Mouse (Mus musculus) heart, postnatal 14 days (tissue): ENCODE results near the gene Cym. TPM values are rescaled to one million over a fixed set of nuclear protein-coding genes. Genes with fewer than 3 reads are reported as not detected.

ENCODE experiments used
- DNase-seq, 2 experiments: peaks; one replicate each; pipeline ENCODE4 v3.0.0; 2021 to 2022
- intact Hi-C: fragments of 180-260 bp; cut with DNase I; formaldehyde crosslinking; loops from one replicate; pipeline ENCODE4 v1.15.1; 2025
- long read RNA-seq, 2 experiments: library from polyadenylated mRNA; stranded (forward); transcript quantifications; one replicate each; pipeline ENCODE4 v2.0.0; 2021
- total RNA-seq, 2 experiments: library from RNA; stranded (reverse); gene quantifications; 2 replicates each; pipeline ENCODE4 v1.2.3; 2021

Gene Cym
- not detected for total RNA-seq
- long read RNA-seq, experiment 1 = 0 reads
- long read RNA-seq, experiment 2 = 0 reads

GRCm38 (mm10) chr3:107221608-107222007, at the start of gene Cym:
Cym (minus strand) TSS chr3:107221732.
- intact Hi-C loops = no loop called here
- no peak for DNase-seq

- DNase-seq = no peak
- intact Hi-C loops = no loop called here
Measured at GRCm38 (mm10) chr3:107266814-107267345, 45.3 kb upstream of the Cym start.

DNA sequence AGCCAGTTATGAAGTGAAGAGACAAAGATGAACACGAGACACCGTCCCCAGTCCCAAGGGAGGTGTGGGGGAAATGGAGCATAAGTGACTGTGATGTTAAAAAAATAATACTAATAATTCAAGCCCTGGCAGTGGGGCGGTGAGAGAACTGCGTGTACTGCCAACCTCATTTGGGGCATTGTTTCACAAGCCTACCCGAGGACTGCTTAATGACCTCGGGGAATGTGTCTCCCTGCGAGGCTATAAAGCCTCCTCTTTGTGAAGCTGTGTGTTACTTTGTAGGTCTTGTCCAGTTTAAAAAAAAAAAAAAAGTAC, 40.3 kb upstream of the Cym start:
- no peak for DNase-seq
- intact Hi-C loops = no loop called here

- intact Hi-C loops = no loop called here
- DNase-seq = peak; percentile 40
Measured at GRCm38 (mm10) chr3:107260956-107261850, 39.7 kb upstream of the Cym start.

GRCm38 (mm10) chr3:107257924-107258323, 36.4 kb upstream of the Cym start:
- DNase-seq = no peak
- intact Hi-C loops = no loop called here

GRCm38 (mm10) chr3:107256724-107257123, 35.2 kb upstream of the Cym start:
- DNase-seq = no peak
- intact Hi-C loops = no loop called here

DNA sequence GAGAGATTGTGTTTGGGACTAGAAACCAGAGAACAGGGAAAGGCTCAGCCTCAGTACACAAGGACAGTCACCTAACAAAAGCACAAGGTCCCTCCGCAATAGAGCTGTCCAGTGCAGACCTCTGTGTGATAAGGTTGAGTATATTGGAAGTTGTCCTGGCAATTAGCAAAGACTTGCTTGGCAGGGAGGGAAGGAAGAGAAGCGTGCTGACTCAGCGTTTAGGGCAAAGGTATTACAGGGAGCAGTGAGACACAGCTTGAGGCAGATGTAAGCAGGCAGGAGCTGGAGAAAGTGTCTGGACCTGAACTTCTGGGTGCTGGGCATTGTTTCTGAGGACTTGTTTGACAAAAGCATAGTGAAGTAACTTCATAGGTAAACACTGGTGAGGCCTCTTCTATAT, 34.5 kb upstream of the Cym start:
- no peak for DNase-seq
- intact Hi-C loops = no loop called here

DNA sequence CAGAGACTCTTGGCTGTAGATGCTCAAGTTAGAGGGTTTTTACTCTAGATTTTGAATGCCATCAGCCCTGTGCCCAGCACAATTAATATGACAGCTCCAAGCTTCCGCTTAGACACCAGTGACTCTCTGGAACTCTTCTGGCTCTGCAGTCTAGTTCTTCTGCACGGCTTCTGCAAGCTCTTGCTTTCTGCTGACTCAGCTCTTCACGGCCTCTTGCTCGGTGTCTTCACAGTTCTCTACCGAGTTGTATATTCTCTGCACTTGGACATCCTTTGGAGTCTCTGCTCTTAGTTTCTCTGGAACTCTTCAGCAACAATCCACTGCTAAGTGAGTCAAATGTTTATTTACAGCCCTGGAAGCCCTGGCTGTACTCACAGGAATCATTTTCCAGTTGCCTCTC, 32.4 kb upstream of the Cym start:
- intact Hi-C loops = no loop called here
- no peak for DNase-seq

GRCm38 (mm10) chr3:107252035-107252434, 30.5 kb upstream of the Cym start:
- intact Hi-C loops = no loop called here
- DNase-seq = no peak

DNA sequence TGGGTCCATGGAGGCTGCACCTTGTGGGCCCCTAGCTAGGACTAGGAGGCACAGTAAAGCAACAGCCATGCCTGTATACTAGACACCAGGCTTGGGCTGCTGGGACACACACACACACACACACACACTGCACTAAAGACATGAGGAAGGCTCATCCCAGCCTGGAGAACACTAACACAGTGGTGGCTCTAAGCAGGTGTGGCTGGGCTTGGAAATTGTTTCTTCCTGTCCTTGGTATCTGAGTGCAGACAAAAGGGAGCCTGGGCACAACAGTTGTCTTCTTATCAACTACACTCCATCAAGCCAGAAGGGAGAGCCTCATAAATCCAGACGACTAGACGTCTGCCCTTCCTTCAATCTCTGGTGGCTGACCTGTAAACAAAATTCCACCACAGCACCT, 28.8 kb upstream of the Cym start:
- no peak for DNase-seq
- intact Hi-C loops = no loop called here

DNA sequence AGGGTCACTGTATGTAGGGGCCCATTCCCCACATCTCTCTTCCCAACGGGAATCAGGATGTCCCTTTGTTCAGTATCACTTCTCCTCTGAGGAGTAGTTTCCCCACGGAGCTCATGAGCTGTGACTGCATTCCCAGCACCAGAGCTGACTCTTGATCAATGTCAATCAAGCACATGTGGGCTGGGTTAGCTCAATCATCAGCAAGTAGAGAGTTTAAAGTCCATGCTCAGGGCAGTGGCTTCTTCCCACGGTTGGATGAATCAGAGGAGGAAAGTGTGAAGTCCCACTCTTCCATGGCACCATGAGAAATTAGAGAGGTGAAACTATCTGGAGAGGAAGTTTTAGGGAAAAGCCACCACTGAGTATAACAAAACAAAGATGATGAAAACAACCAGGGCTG, 27.5 kb upstream of the Cym start:
- intact Hi-C loops = no loop called here
- no peak for DNase-seq

- no peak for DNase-seq
- intact Hi-C loops = no loop called here
Measured at GRCm38 (mm10) chr3:107246876-107247275, 25.3 kb upstream of the Cym start.

GRCm38 (mm10) chr3:107241389-107242094, 20.0 kb upstream of the Cym start:
- intact Hi-C loops = no loop called here
- DNase-seq = no peak

DNA sequence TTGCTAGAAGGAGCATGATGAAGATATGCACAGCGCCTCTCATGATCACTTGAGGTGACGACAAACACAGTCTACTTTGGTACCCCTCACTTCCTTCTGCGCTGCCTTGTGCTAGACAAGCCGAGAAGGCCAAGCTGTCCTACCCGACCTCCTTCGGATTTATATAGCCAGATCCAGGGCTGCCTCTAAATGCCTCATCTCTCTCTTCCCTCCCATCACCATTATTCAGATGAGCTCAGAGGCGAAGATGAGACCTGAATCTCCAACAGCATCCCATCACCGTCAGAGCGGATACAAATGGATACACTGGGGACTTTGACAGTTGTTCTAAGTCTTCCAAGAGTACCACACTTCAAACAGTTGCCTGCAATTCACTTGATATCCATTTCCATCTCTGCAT, 18.1 kb upstream of the Cym start, which contains the start of gene Prok1:
Gene Prok1, minus strand, starts transcription at position 101 of the 400 bp plus-strand sequence.
- DNase-seq = no peak
- intact Hi-C loops = loop anchor here (5.0 kb wide), 1 partner anchor 93 kb away; the partner anchor contains the start of gene Rbm15

GRCm38 (mm10) chr3:107238471-107238980, 17.0 kb upstream of the Cym start:
- no peak for DNase-seq
- intact Hi-C loops = loop anchor here (5.0 kb wide), 1 partner anchor 94 kb away; the partner anchor contains the start of gene Rbm15

- intact Hi-C loops = loop anchor here (5.0 kb wide), 1 partner anchor 94 kb away; the partner anchor contains the start of gene Rbm15
- DNase-seq = no peak
Measured at GRCm38 (mm10) chr3:107238051-107238450, 16.5 kb upstream of the Cym start.

DNA sequence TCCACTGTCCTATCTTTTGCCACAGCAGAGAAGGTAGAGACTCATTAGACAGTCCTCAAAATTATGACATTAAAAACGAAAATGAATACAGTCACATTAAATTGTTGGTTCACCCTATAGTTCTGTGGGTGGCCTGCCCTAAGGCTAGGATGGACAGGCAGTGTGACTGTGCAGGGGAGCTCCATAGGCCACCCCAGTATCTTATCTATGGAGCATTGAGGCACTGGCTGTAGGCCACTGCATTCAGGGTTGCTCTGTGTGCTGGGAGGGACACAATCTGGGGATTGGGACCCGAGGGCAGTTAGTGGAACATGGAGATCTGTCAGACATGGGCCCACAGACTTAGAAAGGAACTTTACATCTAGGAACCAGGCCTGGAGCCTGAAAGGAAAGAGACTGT, 12.4 kb upstream of the Cym start:
- intact Hi-C loops = loop anchor here (1.0 to 5.0 kb wide), 4 partner anchors 27 to 233 kb away; no protein-coding TSS in a partner anchor
- no peak for DNase-seq

GRCm38 (mm10) chr3:107233351-107233813, 11.8 kb upstream of the Cym start:
- intact Hi-C loops = loop anchor here (1.0 to 5.0 kb wide), 4 partner anchors 27 to 233 kb away; no protein-coding TSS in a partner anchor
- DNase-seq = peak; percentile 86 to 92

GRCm38 (mm10) chr3:107231202-107231601, 9.7 kb upstream of the Cym start:
- intact Hi-C loops = loop anchor here (5.0 kb wide), 1 partner anchor 126 kb away; no protein-coding TSS in a partner anchor
- no peak for DNase-seq

- DNase-seq = no peak
- intact Hi-C loops = loop anchor here (5.0 kb wide), 1 partner anchor 127 kb away; no protein-coding TSS in a partner anchor
Measured at GRCm38 (mm10) chr3:107230527-107230926, 9.0 kb upstream of the Cym start, which contains the start of gene A630076J17Rik. A630076J17Rik (plus strand) TSS chr3:107230614.
